Mouse (Mus musculus) testis, postnatal 10 days (tissue): ENCODE results near the gene Olfr1508.
"Not testable (repeated sequence)": the region's sequence is repeated elsewhere in the genome, so short reads cannot be mapped to it uniquely, and the experiment has no call there.

Experiments
- DNase-seq: peaks from one replicate; pipeline ENCODE4 v3.0.0; 2021; ENCODE audit warnings: low spot score

Gene Olfr1508

GRCm38 (mm10) chr14:52467395-52467794, at the start of gene Olfr1508:
Olfr1508 (minus strand) TSS chr14:52467495.
- no peak for DNase-seq

GRCm38 (mm10) chr14:52495516-52495915, 28.2 kb upstream of the Olfr1508 start, which contains the start of gene Olfr1507:
Olfr1507 (minus strand) TSS chr14:52495749.
- no peak for DNase-seq

- no peak for DNase-seq
Observed at GRCm38 (mm10) chr14:52465738-52466137, 1.6 kb downstream of the Olfr1508 start.

- DNase-seq: no peak
Observed at GRCm38 (mm10) chr14:52461928-52462327, 5.4 kb downstream of the Olfr1508 start.

- no peak for DNase-seq
Observed at GRCm38 (mm10) chr14:52451138-52451537, 16.2 kb downstream of the Olfr1508 start.

- no peak for DNase-seq
Observed at GRCm38 (mm10) chr14:52442690-52443089, 24.6 kb downstream of the Olfr1508 start, which contains the start of gene Olfr1509. Olfr1509 (plus strand) TSS chr14:52442990.

GRCm38 (mm10) chr14:52427686-52428085, 39.6 kb downstream of the Olfr1508 start:
- DNase-seq: no peak

- no peak for DNase-seq
Observed at GRCm38 (mm10) chr14:52414273-52414672, 53.0 kb downstream of the Olfr1508 start, which contains the start of gene Olfr1510. Olfr1510 (minus strand) TSS chr14:52414373.

- not testable (repeated sequence) for DNase-seq
Observed at GRCm38 (mm10) chr14:52410142-52410919, 57.0 kb downstream of the Olfr1508 start.
